Mouse (Mus musculus) NIH3T3 (cell line): ENCODE results near the gene Pde1a.

Experiments used
- DNase-seq: peaks from one replicate; pipeline ENCODE4 v3.0.0-alpha.2; 2012; ENCODE audit warnings: low read depth

Pde1a gene

GRCm38 (mm10) chr2:79815708-79816484, 313.4 kb downstream of the Pde1a start:
- DNase-seq: no peak

GRCm38 (mm10) chr2:79798627-79799026, 330.6 kb downstream of the Pde1a start:
- no peak for DNase-seq

- no peak for DNase-seq
Measured at GRCm38 (mm10) chr2:79797444-79797843, 331.8 kb downstream of the Pde1a start.

GRCm38 (mm10) chr2:79793186-79793585, 336.1 kb downstream of the Pde1a start:
- no peak for DNase-seq

- no peak for DNase-seq
Measured at GRCm38 (mm10) chr2:79786467-79786866, 342.8 kb downstream of the Pde1a start.

GRCm38 (mm10) chr2:79785541-79786134, 343.6 kb downstream of the Pde1a start:
- no peak for DNase-seq
